Mouse (Mus musculus): ENCODE results near the gene Me3.

Gene Me3

GRCm38 (mm10) chr7:89903442-89904343, 271.5 kb downstream of the Me3 start, which contains the start of gene Ccdc81:
Gene Ccdc81 (minus strand): TSS chr7:89903629.
- CTCF ChIA-PET = no interaction called here
